Mouse (Mus musculus): ENCODE results near the gene Rhobtb1.

The Rhobtb1 gene

DNA sequence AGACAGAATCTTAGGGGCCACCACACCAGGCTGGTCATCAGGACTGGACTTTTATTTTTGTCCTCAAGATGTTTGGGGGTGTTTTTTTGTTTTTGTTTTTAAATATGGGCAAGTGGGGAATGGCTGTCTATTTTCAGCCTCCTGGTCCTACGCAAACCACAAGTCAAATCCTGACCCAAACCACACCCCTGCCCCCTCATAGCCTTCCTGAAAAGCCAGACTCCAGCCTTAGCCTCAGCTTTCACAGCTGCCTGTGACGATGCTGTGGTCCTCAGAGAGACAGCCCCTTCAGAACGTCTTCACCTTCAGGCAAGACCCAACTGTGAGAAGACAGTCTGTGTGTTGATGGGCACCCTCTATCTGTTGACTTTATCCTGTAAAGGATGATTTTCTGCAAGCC, 95.5 kb downstream of the Rhobtb1 start:
- DNase-seq (ENCODE audit: low spot score) = no peak

DNA sequence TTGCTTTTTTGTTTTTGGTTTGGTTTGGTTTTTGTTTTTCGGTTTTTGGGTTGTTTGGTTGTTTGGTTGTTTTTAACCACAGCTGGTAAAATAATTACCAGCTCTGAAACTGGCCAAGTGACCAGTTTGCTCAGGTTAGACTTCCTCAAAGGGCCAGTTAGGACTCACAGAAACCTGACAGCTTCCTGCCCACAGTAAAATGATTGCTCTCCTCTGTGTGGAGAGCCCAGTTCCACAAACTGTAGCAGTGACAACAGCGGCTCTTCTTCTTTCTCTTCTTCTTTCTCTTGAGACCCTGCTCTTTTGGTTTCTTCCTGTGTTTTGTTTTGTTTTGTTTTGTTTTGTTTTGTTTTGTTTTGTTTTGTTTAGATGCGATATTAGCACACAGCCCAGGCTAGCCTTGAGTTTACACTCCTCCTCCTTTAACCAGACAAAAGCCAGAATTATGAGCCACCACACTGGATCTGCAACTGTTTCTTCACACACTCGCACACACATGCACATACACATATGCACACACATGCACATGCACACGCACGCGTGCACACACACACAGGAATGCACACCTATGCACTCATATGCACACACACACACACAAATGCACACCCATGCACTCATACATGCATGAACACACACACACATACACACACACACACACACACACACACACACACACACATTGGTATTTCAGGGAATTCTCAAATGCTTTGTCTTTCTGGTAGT, 96.2 kb downstream of the Rhobtb1 start:
- no peak for DNase-seq (ENCODE audit: low spot score)

DNA sequence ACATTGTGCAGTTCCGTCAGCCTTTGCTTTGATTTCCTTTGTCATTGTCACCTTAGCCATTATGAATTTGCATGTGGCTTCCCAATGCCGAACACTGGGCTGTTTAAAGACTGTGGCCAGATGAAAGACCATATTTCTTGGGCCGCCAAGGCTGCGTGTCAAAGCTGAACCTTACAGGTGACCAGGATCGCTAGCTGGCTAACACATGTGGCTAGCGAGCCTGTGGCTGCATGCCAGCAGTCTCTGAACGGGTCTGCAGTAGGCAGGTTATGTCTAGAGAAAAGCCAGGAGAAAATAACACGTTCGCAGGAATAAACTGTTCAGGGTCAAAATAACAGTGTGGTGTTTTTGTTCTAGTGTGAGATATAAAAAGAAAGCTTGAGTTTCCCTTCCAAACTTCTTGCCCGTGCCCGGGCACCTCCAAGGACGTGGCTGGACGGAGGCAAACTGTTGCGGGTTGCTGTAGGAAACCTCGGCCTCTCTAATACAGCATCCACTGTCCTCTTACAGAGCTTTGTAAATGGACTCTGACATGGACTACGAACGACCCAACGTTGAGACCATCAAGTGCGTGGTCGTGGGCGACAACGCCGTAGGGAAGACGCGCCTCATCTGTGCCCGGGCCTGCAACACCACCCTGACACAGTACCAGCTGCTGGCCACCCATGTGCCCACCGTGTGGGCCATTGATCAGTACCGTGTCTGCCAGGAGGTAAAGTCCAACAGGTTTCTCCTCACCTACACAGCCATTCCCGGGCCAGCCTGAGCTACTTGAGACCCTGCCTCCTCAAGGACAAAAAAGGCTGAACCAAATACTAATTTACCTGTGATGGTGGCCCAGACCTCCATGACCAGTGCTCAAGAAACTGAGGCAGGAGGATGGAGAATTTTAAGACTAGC, 97.3 kb downstream of the Rhobtb1 start:
- no peak for DNase-seq (ENCODE audit: low spot score)

DNA sequence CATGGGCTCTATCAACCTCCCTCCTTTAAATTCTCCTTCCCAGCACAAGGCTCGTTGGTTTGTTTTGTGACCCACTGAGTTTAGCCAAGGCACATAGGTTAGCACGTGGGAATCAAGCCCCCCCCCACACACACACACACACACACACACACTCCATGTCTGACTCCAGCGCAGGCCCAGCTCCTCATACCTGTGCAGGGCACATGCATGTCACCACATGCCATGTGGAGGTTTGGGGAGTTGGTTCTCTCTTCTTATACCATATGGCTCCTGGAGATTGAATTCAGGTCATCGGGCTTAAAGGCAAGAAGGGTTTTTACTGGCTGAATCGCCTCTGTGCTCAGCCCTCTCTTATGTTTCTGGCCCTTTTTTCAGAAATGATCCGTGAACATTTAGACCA, 100.0 kb downstream of the Rhobtb1 start:
- no peak for DNase-seq (ENCODE audit: low spot score)

DNA sequence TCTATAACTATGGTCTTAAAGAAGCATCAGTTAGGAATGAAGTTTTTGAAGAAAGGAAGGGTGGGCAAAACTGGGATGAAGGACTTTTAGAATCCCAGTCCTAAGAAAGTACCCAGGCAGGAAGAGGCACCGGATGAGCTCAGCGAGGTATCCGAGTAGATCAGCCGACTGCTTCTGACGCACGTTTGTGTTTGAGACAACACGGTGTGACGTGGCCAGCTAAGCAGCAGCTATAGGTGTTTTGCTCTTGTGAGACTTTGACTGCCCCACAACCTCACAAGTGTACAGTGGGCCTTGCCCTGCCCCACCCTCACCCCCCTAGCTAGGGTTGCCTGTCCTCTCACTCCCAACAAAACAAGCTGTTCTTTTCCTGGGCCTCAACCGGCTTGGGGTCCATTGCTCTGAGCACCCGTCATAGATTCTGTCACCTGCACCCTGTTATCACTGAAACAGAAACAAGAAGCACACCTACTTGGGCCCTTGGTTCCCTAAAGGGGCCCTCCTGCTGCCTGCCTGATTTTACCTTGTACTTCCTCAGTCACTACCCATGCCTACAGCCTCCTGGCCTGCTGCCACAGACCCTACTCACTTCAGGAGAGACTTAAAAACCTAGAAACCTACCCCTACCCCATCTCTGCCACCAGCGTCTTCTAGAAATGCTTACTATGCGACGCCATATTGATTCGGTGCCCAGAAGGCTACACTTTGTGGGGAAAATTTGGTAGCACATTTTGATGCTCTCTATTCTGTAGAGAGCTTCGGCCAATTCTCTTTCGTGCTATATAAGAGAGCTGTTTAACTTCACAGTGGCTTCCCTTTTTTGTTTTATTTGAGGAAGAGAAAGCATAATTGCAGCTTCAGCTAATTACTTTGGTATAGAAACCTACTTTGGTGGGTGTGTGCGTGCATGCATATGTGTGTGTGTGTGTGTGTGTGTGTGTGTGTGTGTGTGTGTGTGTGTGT, 101.2 kb downstream of the Rhobtb1 start:
- no peak for DNase-seq (ENCODE audit: low spot score)

DNA sequence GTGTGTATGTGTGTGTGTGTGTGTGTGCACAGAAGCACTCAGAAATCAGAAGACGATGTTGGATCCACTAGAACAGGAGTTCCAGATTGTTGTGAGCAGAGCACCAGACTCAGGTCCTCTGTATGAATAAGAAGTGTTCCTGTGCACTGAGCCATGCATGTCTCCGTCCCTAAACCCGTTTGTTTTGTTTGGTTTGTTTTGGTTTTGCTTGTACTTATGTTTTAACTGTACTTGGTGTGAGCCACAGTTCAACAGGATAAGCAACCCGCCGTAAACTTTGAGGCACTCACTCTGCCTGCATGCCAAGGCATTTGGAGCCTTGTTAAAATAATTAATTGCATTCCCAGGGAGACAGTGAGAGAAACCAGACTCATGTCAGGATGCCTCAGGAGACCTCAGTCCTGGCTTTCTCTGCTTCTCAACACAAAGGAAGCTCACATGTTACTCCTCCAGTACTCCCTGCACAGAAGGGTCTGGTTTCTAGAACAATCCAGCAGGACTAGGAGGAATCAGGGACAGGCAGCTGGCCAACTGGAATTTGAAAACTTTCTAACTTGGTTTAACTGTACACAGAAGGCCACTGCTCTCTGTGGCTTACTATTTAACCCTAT, 101.9 kb downstream of the Rhobtb1 start:
- peak; percentile 39 for DNase-seq (ENCODE audit: low spot score)

DNA sequence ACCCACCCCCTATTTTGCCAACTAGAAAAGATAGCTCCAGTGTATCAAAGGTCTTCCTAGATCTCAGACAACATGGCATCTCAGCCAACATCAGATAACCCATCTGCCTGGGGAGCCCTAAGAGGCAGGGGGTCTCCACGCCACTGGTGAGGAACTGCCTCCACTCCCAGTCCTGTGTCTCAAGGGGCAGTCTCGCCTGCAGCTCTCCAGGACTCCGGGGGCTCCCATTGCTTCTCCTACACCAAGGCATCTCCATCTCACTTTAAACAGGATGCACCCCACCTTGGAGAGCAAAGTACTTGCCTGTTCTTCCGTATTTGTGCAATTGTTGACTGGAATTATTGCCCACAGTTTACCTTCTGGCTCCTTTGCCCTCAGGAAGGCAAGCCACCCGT, 102.4 kb downstream of the Rhobtb1 start:
- DNase-seq (ENCODE audit: low spot score) = no peak

DNA sequence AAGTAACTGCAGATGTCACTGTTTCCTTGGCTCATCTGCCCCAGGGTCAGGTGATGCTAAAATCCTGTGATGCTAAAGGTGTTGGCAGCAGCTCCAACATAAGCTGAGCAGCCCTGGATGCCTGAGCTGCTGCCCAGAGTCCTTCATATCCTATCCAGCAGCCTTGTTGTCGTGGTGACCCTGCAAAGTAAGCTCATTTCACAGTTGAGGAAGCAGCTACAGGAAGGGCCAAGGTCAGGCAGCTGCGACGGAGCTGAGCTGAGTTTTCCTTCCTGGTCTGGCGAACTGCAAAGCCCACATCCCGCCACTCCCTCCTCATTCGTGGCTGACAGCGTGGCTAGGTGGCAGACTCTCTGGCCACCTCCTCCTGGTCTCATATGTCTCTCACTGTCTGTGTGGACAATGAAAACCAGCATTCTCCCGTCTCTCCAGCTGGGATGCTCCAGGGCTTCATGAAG, 103.2 kb downstream of the Rhobtb1 start:
- no peak for DNase-seq (ENCODE audit: low spot score)

DNA sequence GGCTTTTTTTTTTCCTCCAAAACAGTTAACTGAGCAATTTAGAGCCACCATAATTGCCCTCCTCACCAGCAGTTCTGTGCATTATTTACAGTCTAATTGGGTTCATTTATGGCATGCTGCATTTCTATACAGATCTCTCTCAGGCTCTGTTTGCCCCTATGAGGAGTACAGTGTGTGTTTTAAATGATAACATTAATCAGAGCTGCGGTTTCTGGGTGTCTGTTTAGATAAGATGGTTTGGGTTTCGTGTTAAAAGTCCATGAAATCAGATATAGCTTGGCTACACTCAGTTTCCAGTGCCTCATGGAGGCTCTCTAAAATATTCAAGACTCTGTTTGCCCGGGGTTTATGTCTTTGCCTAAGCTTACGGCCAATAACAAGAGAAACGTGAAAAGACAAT, 104.4 kb downstream of the Rhobtb1 start:
- DNase-seq (ENCODE audit: low spot score) = no peak

DNA sequence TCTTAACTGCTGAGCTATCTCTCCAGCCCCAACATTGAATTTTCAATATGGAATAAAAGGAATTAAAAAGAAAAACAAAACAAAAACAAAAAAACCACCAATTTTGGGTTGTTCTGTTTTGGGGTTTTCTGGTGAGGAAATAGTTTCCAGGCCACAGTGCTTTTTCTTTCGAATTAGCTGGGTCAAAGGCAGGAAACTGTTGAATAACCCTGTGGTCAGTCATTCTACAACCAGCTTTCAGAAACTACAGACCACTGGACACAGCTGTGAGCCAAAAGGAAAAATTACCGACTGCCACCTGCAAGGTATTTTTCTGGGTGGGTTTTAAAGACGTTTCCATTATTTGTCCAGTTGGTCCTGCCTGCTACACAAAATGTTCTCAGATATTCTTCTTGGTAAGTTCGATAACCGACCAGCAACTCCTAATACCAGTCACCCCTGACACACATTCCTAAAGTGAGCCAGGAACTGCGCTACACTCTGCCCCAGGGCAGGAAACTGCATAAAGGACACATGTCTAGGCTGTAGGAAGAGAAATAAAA, 106.4 kb downstream of the Rhobtb1 start:
- DNase-seq (ENCODE audit: low spot score) = no peak

DNA sequence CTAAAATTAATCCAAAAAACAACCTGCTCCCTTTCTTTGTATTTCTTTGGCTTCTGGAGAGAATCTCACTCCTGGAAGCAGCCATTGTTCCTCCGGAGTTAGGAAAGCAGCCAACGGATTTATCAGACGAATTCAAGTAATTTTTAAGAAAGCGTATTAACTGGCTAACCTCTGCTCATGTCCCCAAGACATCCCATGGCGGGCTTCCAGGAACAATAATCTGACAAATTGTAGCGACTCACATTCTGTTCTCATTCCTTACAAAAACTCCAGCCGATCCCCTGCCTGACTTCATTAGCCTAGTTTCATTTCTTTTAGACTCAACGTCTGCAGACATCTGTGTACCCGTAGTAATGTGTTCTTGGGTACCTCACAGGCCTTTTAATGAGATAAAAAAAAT, 107.4 kb downstream of the Rhobtb1 start:
- DNase-seq (ENCODE audit: low spot score) = no peak

DNA sequence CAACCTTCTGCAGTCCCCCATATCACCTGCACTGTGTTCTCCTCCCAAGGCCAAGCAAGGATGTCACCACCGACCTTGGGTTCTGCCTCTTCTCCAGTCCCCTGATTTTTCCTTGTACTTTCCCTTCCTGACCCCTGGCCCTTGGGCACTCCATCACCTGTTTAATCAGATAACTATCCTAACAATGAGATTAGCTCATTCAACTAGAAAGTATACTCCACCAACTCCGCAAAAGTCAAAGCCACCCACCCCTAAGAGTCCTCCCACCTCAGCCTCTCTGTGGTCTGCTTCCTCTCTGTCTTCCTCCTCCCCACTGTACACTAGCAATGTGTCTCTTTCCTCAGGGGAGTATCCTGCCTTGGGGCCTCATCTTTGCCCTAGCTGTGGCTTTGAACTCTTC, 107.9 kb downstream of the Rhobtb1 start:
- no peak for DNase-seq (ENCODE audit: low spot score)

DNA sequence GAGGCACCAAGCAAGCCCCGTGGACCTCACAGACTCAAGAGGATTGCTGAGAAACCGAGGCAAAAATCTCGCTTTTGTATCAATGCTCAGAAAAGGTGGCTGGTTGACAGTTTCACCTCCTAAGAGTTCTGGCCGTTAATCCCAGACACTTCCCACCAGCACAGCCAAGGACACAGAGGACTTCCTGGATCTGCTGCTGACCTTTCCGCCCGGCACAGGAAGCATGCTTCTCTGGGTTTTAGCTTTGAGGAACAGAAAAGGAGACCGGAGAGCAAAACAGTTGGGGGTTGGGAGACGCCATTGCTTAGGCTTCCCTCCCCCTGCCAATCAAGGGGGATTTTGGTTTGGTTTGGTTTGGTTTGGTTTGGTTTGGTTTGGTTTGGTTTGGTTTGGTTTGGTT, 108.7 kb downstream of the Rhobtb1 start:
- DNase-seq (ENCODE audit: low spot score) = no peak

DNA sequence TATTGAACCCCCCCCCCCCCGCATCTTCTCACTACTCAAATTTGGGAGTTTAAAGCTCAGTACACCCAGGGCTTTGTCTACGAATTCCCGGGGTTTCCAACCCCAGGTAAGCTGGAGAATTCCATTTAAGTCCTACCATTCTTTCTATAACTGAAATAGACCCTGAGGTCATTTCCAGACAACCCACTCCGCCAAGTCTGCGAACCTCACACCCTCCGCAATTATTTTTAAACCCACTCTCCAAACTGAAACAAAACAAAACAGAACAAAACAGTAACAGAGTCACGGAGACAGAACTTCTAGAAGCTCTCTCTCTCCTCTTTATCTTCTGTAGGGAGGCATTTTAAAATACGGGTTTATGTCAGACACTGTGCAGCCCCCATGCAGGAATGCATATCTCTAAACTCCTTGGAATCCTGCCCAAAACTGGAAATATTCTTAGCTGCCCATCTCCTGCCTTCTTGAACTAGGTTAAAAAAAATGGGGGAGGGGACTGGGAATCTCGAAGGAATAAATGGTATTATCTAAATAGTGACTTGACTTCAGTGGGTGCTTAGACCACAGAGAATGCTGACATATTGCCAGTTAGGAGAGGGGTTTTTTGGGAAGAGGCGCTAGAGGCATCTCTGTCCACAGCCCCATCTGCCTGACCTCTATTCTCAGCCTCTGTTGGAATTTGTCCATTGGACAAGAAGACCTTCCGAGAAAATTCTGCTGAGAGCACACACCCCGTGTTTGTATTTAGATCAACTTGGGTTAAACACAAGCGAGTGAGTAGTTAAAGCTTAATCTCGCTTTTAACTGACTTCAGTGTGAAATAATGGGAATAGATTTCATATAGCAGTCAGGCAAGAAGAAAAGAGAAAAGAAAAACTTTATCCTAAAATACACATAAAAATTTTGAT, 111.9 kb downstream of the Rhobtb1 start:
- DNase-seq (ENCODE audit: low spot score) = no peak

DNA sequence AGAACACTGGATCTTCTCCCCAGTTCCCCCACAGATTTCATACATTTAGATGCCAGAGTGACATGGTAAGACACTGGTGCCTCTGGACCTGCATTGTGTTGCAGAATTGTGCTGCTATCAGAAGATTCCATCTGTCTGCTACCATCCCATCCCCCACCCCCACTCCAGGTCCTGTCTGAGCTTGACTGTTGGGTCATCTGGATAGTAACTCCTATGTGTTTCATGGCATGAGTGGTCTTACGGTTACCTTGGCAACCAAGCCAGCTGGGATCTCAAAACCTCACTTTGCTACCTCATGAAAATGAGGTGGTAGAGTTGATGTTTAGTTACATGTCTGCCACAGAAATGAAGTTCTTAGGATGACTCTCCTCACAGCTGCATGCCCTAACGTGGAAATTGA, 112.7 kb downstream of the Rhobtb1 start:
- DNase-seq (ENCODE audit: low spot score) = no peak

DNA sequence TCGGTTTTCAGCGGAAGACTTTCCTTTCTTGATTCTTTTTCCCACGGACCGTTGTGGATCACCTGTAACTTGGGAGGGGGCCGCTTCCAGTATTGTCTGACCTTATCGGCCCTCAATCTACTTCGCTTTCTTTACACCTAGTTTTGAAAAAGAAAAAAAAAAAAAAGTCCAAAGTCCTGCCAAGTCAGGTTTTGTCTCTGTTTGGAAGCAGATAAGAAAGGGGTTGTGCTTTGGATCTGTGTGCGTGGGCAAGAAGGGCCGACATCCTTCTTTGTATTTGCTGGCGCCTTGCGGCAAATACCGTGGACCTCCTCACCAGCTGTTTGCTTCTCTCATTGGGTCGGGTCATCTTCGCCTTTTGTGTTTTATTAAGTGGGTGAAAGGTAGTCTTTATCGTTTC, 114.2 kb downstream of the Rhobtb1 start:
- DNase-seq (ENCODE audit: low spot score) = no peak

DNA sequence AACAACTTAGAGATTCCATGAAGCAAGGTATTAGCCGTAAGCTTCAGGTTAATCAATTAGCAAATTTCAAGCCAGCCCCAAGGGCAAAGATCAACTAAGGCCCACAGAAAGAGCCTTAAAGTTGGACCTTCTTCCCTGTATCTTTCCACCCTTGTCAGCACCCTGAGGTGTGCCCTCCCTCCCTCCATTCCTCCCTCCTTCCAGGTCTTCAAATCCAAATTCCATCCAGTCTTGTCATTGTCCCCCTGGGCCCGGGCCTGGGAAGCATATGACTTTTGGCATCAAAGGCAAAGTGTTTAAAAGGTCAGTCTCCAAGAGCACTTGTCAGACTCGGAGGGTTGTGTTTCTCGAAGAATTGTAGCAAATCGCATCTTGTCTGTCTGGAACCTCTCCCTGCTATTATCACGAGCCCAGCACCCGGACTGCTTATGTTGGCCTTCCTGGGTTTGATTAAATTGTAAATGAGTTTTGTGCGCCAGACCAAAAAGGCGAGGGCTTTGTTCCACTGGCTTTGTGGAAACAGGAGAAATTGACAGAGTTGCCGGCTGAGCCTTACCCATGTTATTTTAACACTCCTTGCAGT, 116.9 kb downstream of the Rhobtb1 start:
- no peak for DNase-seq (ENCODE audit: low spot score)

DNA sequence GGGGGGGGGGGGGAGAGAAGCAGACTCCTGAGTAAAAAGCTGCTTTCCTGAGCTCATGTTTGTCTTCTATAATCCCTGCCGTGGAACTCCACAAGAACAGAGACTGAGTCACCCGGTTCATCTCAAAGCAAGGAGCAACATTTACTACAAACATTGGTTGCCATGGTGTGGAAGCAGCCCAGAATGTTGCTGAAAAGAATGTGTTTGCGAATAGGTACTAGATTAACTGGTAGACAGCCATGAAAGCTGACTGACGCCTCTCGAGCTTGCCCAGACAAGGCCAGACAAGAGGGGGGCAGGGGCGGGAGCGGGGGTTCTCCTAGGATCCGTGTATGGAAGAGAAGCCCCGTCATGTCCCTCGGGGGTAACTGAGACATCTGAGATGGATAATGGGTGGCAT, 120.2 kb downstream of the Rhobtb1 start:
- no peak for DNase-seq (ENCODE audit: low spot score)

DNA sequence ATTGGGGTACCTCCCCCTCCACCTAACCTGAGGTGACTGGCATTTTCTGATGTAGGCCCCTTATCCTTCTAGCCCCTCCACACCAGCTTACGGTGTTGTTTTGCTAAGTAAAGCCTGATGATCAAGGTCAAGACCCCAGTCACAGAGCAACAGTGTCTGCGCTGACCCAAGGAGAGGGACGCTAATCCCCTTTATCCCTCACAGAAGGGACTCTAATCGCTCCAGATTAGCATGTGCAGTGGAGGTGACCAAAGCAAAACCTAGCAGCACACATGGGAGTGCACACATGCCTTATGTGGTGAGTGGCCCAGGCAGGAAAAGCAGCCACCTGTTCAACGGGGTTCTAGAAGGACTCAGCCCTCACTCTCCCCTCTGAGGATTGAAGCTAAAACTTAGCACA, 123.0 kb downstream of the Rhobtb1 start:
- no peak for DNase-seq (ENCODE audit: low spot score)

DNA sequence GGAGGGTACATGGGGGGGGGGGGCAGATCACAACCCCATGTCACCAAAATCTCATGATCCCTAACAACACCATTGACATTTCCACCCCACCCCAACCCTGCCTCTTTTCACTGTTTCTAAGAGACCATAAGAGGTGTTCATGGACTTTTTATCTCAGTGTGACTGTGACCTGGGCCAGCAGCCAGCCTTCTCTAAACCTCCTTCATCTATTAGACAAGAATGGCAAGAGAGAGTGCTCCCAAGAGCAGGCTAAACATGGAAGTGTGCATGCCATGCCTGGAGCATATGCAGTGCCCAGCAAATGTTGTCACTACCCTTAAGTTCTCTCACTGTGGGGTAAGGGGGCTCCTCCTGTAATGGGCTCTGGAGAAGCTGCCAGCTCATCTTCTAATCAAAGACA, 123.5 kb downstream of the Rhobtb1 start:
- DNase-seq (ENCODE audit: low spot score) = no peak
